Mouse (Mus musculus) heart, postnatal 14 days (tissue): ENCODE results near the gene Add1. TPM values are rescaled to one million over a fixed set of nuclear protein-coding genes. Genes with fewer than 3 reads are reported as not detected.

Experiments
- DNase-seq, 2 experiments: peaks; one replicate each; pipeline ENCODE4 v3.0.0; 2021 to 2022
- intact Hi-C: fragments of 180-260 bp; cut with DNase I; formaldehyde crosslinking; loops from one replicate; pipeline ENCODE4 v1.15.1; 2025
- microRNA-seq, 2 experiments: library from miRNA; unstranded; fragments of <30 nt; microRNA quantifications; one replicate each; pipeline ENCODE4 v1.2.0; 2021 to 2022
- total RNA-seq, 2 experiments: library from RNA; stranded (reverse); gene quantifications; 2 replicates each; pipeline ENCODE4 v1.2.3; 2021

Gene Add1
- total RNA-seq, 2 experiments from 2014 or later: 149 to 154 TPM

- peak; percentile 99 for DNase-seq
- intact Hi-C loops: loop anchor here (2.0 to 10.0 kb wide), 3 partner anchors 101 to 387 kb away; partner anchors contain the start of genes Fam193a and Htt
Observed at GRCm38 (mm10) chr5:34659686-34660590, 86.5 kb downstream of the Add1 start, which contains the start of the genes Nop14 and Grk4. Gene Nop14, minus strand, starts transcription at chr5:34660148. Gene Grk4, plus strand, starts transcription at chr5:34660379.

DNA sequence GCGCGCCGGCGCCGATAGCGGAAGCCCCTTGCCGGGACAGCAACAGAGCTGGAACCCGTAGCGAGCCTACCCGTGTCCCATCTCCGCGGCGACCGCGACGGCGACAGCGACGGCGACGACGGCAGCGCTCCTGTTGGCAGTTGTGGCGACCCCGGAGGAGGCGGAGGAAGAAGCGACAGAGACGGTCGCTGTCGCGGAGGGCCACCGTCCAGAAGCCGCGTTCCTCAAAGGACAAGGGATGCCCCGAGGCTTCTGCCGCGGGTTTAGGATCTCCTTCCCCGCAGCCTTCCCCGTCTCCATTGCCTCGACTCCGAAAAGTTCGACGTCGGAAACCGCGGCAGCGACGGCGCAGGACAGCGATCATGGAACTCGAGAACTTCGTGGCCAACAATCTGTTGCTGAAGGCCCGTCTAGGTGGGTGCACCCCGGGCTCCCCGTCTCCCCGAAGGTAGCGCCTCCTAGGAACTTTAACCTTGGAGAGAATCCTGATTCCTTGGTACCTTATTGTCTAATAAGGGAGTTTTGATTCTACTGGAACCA, 87.2 kb downstream of the Add1 start:
- intact Hi-C loops: loop anchor here (2.0 to 5.0 kb wide), 2 partner anchors 100 to 387 kb away; partner anchors contain the start of gene Htt
- no peak for DNase-seq

DNA sequence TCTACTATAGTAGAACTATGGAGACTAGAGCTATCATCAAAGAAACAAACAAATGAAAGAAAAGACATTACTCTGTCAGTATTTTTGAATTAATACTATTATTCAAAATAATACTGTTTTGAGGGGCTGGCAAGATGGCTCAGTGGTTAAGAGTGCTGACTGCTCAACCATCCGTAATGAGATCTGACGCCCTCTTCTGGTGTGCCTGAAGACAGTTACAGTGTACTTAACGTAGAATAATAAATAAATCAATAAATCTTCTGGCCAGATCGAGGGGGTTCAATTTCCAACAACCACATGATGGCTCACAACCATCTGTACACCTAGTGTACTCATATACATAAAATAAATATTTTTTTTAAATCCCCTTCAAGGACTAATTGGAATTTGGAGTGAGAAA, 88.4 kb downstream of the Add1 start:
- intact Hi-C loops: loop anchor here (2.0 to 5.0 kb wide), 2 partner anchors 99 to 385 kb away; partner anchors contain the start of gene Htt
- DNase-seq: no peak

- no peak for DNase-seq
- intact Hi-C loops: loop anchor here (5.0 kb wide), 1 partner anchor 384 kb away; no protein-coding TSS in a partner anchor
Observed at GRCm38 (mm10) chr5:34663231-34663630, 89.8 kb downstream of the Add1 start.

GRCm38 (mm10) chr5:34669493-34669892, 96.0 kb downstream of the Add1 start:
- intact Hi-C loops: no loop called here

DNA sequence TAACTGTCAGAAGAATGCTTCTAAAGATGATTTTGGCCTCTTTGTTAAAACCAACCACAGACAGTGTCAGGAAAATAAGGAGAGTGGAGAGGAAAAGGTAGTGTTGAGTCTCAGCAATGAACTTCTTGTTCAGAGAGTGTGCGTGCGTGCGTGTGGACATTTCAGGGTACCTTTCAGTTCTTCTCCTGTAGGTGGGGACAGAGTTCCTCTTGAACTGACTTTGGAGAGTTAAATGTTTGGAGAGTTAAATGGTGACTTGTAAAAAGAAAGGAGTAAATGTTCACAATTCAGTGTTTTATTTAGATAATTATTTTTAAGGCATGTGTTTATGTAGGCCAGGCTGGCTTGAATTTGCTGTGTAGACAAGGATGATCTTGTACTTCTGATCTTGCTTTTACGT, 96.8 kb downstream of the Add1 start:
- DNase-seq: no peak
- intact Hi-C loops: no loop called here

More at GRCm38 (mm10) chr5:34669493-34669892, 96.0 kb downstream of the Add1 start:
- DNase-seq: no peak

Small RNA genes within 50 kb of the gene (microRNA-seq; reads per million reads assigned to microRNA genes)
- 1.1 to 5.9 reads per million in 2 experiments for gene Mir7036b

Other genes with a start within 250 kb of the Add1 start
- gene Rnf4, start 237.4 kb upstream of the Add1 start, total RNA-seq: 10 to 100 TPM; 38.0 to 38.2 TPM
- gene Fam193a, start 203.7 kb upstream of the Add1 start, total RNA-seq: 10 to 100 TPM; 32.6 to 36.6 TPM
- 1 to 10 TPM; 6.4 to 8.3 TPM for gene Tnip2, start 59.7 kb upstream of the Add1 start, total RNA-seq
- gene Sh3bp2, start 47.8 kb upstream of the Add1 start, total RNA-seq: 1 to 10 TPM; 3.8 to 4.6 TPM
- 10 to 100 TPM; 13.6 to 17.1 TPM for gene Mfsd10, start 63.5 kb downstream of the Add1 start, total RNA-seq
- 10 to 100 TPM in 1 of 2 experiments, 1 to 10 TPM in 1; 9.9 to 10.1 TPM for gene Nop14, start 86.5 kb downstream of the Add1 start, total RNA-seq
- 1 to 10 TPM in 1 of 2 experiments, under 1 TPM in 1; 0.78 to 2.4 TPM for gene Grk4, start 86.7 kb downstream of the Add1 start, total RNA-seq
- 10 to 100 TPM; 13.6 to 14.1 TPM for gene Htt, start 188.1 kb downstream of the Add1 start, total RNA-seq